Mouse (Mus musculus) stomach, postnatal 0 days (tissue): ENCODE measurements around the gene Wdr45. TPM values are rescaled to one million over a fixed set of nuclear protein-coding genes. Genes with fewer than 3 reads are reported as not detected.
"Not testable (repeated sequence)": the region's sequence is repeated elsewhere in the genome, so short reads cannot be mapped to it uniquely, and the experiment has no call there.

Experiments used
- ATAC-seq: fragments of 200-750 bp; cut with Nextera tagmentation; 2 replicates; pipeline ENCODE4 v1.8.0; 2017; ENCODE audit not compliant: low FRiP score, low TSS enrichment
- DNase-seq: peaks from one replicate; pipeline ENCODE4 v3.0.0-alpha.2; 2016; ENCODE audit warnings: low spot score
- H3K27ac ChIP-seq: fragments of 300-500 bp; sonication (generic); replicated peaks from 2 replicates; pipeline ENCODE4 v1.5.1; 2014; ENCODE audit warnings: mild to moderate bottlenecking, control low read depth
- H3K27me3 ChIP-seq: fragments of 300-500 bp; sonication (generic); 2 replicates; pipeline ENCODE4 v1.6.1; 2014; ENCODE audit warnings: low read length; ENCODE audit not compliant: control insufficient read depth, insufficient read depth
- H3K36me3 ChIP-seq: fragments of 300-500 bp; sonication (generic); 2 replicates; pipeline ENCODE4 v1.6.1; 2014; ENCODE audit warnings: low read length, mixed read lengths; ENCODE audit not compliant: control insufficient read depth, insufficient read depth
- H3K4me1 ChIP-seq: fragments of 300-500 bp; sonication (generic); replicated peaks from 2 replicates; pipeline ENCODE4 v1.6.1; 2014; ENCODE audit warnings: antibody characterized with exemption; ENCODE audit not compliant: control insufficient read depth, insufficient read depth
- H3K4me2 ChIP-seq: fragments of 300-500 bp; sonication (generic); replicated peaks from 2 replicates; pipeline ENCODE4 v1.6.1; 2014; ENCODE audit warnings: low read depth, mild to moderate bottlenecking, control low read depth, moderate library complexity
- H3K4me3 ChIP-seq: fragments of 300-500 bp; sonication (generic); 2 replicates; pipeline ENCODE4 v1.5.1; 2014; ENCODE audit warnings: low read depth, low read length, control low read depth
- H3K9ac ChIP-seq: fragments of 300-500 bp; sonication (generic); 2 replicates; pipeline ENCODE4 v1.6.1; 2014; ENCODE audit warnings: mild to moderate bottlenecking, low read length, control low read depth, mixed read lengths
- H3K9me3 ChIP-seq: fragments of 300-500 bp; sonication (generic); 2 replicates; pipeline ENCODE4 v1.6.1; 2016; ENCODE audit warnings: low read length; ENCODE audit not compliant: control insufficient read depth
- CTCF ChIP-seq: IDR thresholded peaks from 2 replicates; pipeline ENCODE4 v1.5.1; 2016; ENCODE audit warnings: antibody characterized with exemption, low read depth, mild to moderate bottlenecking, moderate library complexity
- EP300 ChIP-seq: optimal IDR thresholded peaks from 2 replicates; pipeline ENCODE3; 2016; ENCODE audit warnings: antibody characterized with exemption
- WGBS: fragments of 180-500 bp; shearing (Covaris S2); extraction: QIAGEN DNeasy Blood & Tissue Kit; methylation state at CpG from one replicate; pipeline ENCODE4 v1.1.7; 2014; 5-methylcytosine and 5-hydroxymethylcytosine counted together
- polyA plus RNA-seq: library from polyadenylated mRNA; unstranded; fragments of >200 nt; fragmentation: Nextera tagmentation; extraction: Ambion mirVana; gene quantifications from 2 replicates; pipeline ENCODE4 v1.2.1, GENCODE M21; 2015

Wdr45 gene
- polyA plus RNA-seq, 1 experiment from 2014 or later: 30.3 TPM

DNA sequence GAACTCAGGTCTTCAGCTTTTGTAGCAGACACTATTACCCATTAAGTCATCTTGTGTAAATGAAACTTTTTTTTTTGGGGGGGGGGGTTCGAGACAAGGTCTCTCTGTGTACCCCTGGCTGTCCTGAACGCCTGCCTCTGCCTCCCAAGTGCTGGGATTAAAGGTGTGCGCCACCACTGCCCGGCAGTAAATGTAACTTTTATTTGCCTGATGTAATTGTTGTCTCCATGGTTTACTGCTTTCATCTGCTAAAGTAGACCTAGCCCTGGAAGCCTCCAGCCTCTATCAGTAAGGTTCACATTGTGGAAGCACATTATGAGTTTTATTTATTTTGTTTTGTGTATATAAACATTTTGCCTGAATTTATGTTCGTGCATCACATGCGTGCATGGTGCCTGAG is 17.6 kb upstream of the Wdr45 start:
- H3K4me3 ChIP-seq: 0 out of 2 replicates have a peak overlapping the region, but pooled peaks have one; percentile 1

DNA sequence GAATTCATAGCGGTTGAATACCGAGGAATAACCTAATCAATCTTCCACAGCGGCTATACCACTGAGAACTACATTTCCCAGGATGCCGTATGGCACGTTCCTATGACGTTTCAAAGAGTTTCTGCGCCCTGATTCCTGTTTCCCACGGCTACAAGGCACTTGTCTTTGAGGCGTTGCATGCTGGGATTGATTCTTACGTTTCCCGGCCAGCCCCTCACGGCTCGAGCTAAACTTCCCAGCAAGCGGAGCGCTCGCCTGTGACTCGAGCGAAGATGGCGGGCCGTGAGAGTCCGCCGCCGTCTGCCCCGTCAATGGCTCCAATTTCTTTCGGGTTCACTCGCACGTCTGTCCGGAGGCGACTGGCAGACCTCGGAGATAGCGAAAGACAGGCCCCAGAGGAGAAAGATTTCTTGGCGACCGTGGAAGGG is 17.2 kb upstream of the Wdr45 start, which contains the start of gene Gpkow:
Gene Gpkow, plus strand, starts transcription at position 178 of the 428 bp plus-strand sequence.
- Histone ChIP-seq H3K9me3 (no peaks in the 10 kb centered on the region), H3K9ac (peak within 1 kb of the TSS; percentile 61), H3K4me1 (no peaks in the 10 kb centered on the region), H3K4me2 (peak within 1 kb of the TSS; percentile 56), H3K4me3 (peak within 1 kb of the TSS; percentile 52), H3K27me3 (no peaks in the 10 kb centered on the region), H3K36me3 (no peaks in the 10 kb centered on the region), H3K27ac (no peak within 1 kb of the TSS)
- peak; percentile 95 for ATAC-seq
- TF ChIP-seq EP300 (no peak), CTCF (no peak)
- WGBS: 11% methylated on average over 33 of the region's 33 CpGs
- peak; percentile 83 for DNase-seq

More for the DNA sequence above, 17.6 kb upstream of the Wdr45 start:
- 40% methylated on average over 6 of the region's 6 CpGs for WGBS
- Histone ChIP-seq H3K9ac (no peak overlapping the region), H3K9me3 (no peaks in the 10 kb centered on the region), H3K27me3 (no peaks in the 10 kb centered on the region), H3K36me3 (no peaks in the 10 kb centered on the region), H3K4me1 (no peaks in the 10 kb centered on the region), H3K4me2 (0 out of 2 replicates have a peak overlapping the region, but pooled peaks have one; percentile 20), H3K27ac (no peak overlapping the region)
- TF ChIP-seq EP300: no peak
- TF ChIP-seq CTCF: no peak
- DNase-seq: no peak
- peak; percentile 38; the same call in 1 of the 2 replicates for ATAC-seq

DNA sequence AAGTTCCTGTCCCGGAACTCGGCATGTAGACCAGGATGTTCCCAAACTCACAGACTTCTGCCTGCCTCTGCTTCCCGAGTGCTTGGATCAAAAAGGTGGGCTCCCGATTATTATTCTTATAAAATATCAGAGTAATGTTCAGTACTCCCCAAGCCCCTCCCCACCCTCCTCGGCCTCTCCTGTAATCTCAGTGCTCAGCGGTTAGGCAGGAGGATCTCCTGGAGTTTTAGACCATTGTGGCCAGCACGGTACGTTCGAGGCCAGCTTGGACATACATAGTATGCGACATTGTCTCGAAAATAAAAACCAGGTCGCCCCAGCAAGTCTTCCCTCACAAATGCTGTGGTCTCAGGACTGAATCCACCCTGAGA is 384 bp upstream of the Wdr45 start:
- WGBS: 19% methylated on average over 4 of the region's 12 CpGs
- H3K4me1 ChIP-seq, H3K27me3 ChIP-seq, ATAC-seq, H3K36me3 ChIP-seq, DNase-seq, H3K9me3 ChIP-seq, H3K27ac ChIP-seq: not testable (repeated sequence)
- Histone ChIP-seq H3K4me3 (peak overlapping the region; percentile 28), H3K4me2 (peak overlapping the region; percentile 43), H3K9ac (peak overlapping the region; percentile 38; the same call in 1 of the 2 replicates)

DNA sequence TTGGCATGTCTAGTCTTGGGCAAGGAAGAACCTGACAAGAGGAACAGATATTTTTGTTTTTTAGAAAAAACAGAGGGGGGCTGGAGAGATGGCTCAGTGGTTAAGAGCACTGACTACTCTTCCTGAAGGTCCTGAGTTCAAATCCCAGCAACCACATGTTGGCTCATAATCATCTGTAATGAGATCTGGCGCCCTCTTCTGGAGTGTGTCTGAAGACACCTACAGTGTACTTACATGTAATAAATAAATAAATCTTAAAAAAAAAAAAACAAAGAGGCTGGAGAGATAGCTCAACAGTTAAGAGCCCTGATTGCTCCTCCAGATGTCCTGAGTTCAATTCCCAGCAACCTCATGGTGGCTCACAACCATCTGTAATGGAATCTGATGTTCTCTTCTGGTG is 1.9 kb downstream of the Wdr45 start:
- not testable (repeated sequence) for H3K4me1 ChIP-seq, H3K27ac ChIP-seq, H3K36me3 ChIP-seq, H3K4me2 ChIP-seq, ATAC-seq, H3K9ac ChIP-seq, H3K4me3 ChIP-seq, H3K27me3 ChIP-seq, DNase-seq, H3K9me3 ChIP-seq
- WGBS: 40% methylated on average over 1 of the region's 1 CpGs
- TF ChIP-seq CTCF: peak; percentile 38

DNA sequence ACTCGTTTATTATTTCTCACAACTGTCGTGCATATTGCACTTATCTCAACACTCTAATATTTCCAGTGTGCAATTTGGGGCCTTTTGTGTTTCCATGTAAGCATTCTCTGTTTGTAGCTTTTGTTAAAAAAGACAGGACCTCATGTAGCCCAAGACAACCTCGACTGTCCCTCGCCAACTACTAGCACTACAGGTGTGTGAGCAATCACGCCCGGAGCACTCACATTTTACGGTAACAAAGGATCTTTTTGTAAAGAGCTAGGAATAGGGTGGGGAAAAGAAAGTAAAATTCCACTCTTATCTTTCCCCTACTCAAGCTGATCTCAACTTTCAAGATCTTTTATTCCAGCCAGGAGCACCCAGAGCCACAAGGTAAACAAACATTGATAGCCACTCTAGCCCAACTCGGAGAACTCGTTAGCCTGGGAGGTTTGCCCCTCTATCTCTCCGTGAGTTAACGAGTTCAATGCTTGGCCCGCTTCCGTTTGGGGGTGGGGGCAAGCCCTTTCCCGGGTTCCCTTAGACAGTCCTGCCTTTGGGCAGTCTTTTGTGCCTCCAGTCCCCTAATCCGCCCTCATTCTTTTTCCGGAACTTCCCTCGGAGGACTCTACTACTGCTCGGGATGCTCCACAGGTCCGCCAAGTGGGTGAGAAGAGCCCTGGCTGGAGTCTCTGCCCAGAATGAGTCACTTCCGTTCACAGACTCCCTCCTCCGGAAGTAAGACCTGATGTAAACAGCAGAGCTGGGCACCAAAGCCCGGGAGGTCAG is 7.6 kb downstream of the Wdr45 start, which contains the start of gene Gm45208:
Gene Gm45208, plus strand, starts transcription at position 732 of the 768 bp plus-strand sequence.
- TF ChIP-seq EP300 (peak; percentile 20), CTCF (no peak)
- 16% methylated on average over 22 of the region's 22 CpGs for WGBS
- Histone ChIP-seq H3K4me3 (peak within 1 kb of the TSS; percentile 52), H3K4me1 (no peaks in the 10 kb centered on the region), H3K9ac (peak within 1 kb of the TSS; percentile 67), H3K4me2 (peak within 1 kb of the TSS; percentile 55), H3K9me3 (no peaks in the 10 kb centered on the region), H3K36me3 (no peaks in the 10 kb centered on the region), H3K27ac (peak within 1 kb of the TSS; percentile 95), H3K27me3 (no peaks in the 10 kb centered on the region)
- DNase-seq (peak; percentile 76), ATAC-seq (peak; percentile 94)

DNA sequence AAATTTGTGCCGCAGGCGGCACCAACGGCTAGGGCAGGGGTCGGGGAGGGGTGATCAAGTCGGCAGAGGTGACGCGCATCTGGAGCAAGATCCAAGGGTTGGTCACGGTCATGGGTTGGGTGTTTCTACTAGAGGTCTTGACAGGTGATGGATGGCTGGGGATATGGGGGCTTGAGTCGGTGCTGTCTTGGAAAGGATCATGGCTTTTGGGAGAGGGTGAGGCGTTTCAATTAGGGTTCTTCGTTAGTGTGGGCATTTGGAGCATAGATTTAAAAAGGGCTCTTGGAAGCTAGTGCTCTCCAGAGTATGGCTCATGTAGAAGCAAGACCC is 8.1 kb downstream of the Wdr45 start:
- no peaks in the 10 kb centered on the region for H3K4me1 ChIP-seq
- H3K36me3 ChIP-seq: no peaks in the 10 kb centered on the region
- ATAC-seq: no peak; the same call in 1 of the 2 replicates
- H3K4me2 ChIP-seq: peak overlapping the region; percentile 55
- no peaks in the 10 kb centered on the region for H3K27me3 ChIP-seq
- peak overlapping the region; percentile 67 for H3K9ac ChIP-seq
- H3K9me3 ChIP-seq: no peaks in the 10 kb centered on the region
- TF ChIP-seq EP300 (no peak), CTCF (no peak)
- WGBS: 21% methylated on average over 11 of the region's 11 CpGs
- peak overlapping the region; percentile 95 for H3K27ac ChIP-seq
- no peak for DNase-seq
- H3K4me3 ChIP-seq: peak overlapping the region; percentile 52
